Mouse (Mus musculus): Measurements from ENCODE around the gene Scgb2b2. TPM values are rescaled to one million over a fixed set of nuclear protein-coding genes. Genes with fewer than 3 reads are reported as not detected.

Scgb2b2 gene
- total RNA-seq (2017): not detected in 2 replicates

GRCm38 (mm10) chr7:31290208-31290607, at the start of gene Scgb2b2:
TSS of gene Scgb2b2 (plus strand) at chr7:31290508.
- no peak for ATAC-seq (replicated peaks in 1 of 2; ENCODE audit: insufficient read depth in 1 of 2, low FRiP score in 2 of 2, low TSS enrichment in 1 of 2, low read depth in 1 of 2, poor library complexity in 2 of 2, severe bottlenecking in 2 of 2)

- no peak for ATAC-seq (replicated peaks in 1 of 2; ENCODE audit: insufficient read depth in 1 of 2, low FRiP score in 2 of 2, low TSS enrichment in 1 of 2, low read depth in 1 of 2, poor library complexity in 2 of 2, severe bottlenecking in 2 of 2)
Measured at GRCm38 (mm10) chr7:31291721-31292120, 1.4 kb downstream of the Scgb2b2 start, which contains the start of gene Scgb1b2. TSS of gene Scgb1b2 (minus strand) at chr7:31291821.

Other genes starting within 250 kb of the Scgb2b2 start
- 383 and 391 TPM in 2 replicates for gene Fxyd5, start 248.0 kb upstream of the Scgb2b2 start, total RNA-seq (2017)
- 2.2 TPM in 1 of 2 replicates, not detected in the other for gene Fxyd7, start 239.0 kb upstream of the Scgb2b2 start, total RNA-seq (2017)
- gene Fxyd1, start 233.3 kb upstream of the Scgb2b2 start, total RNA-seq (2017): 2.7 and 15.3 TPM in 2 replicates
- not detected in 2 replicates for gene Lgi4, start 231.2 kb upstream of the Scgb2b2 start, total RNA-seq (2017)
- gene Fxyd3, start 213.8 kb upstream of the Scgb2b2 start, total RNA-seq (2017): not detected in 2 replicates
- gene Hpn, start 175.2 kb upstream of the Scgb2b2 start, total RNA-seq (2017): 4.3 and 13.0 TPM in 2 replicates
- gene Scn1b, start 163.5 kb upstream of the Scgb2b2 start, total RNA-seq (2017): 4.8 and 6.6 TPM in 2 replicates
- 89.4 and 90.0 TPM in 2 replicates for gene Gramd1a, start 134.6 kb upstream of the Scgb2b2 start, total RNA-seq (2017)
- gene Scgb1b2, start 1.3 kb downstream of the Scgb2b2 start, total RNA-seq (2017): not detected in 2 replicates
- gene Scgb2b3, start 71.6 kb downstream of the Scgb2b2 start, total RNA-seq (2017): not detected in 2 replicates
- gene Scgb1b3, start 85.1 kb downstream of the Scgb2b2 start, total RNA-seq (2017): not detected in 2 replicates